Mouse (Mus musculus) CH12.LX (cell line): ENCODE results near the gene Taf5. TPM values are rescaled to one million over a fixed set of nuclear protein-coding genes. Genes with fewer than 3 reads are reported as not detected.

ENCODE experiments used
- DNase-seq: peaks from one replicate; pipeline ENCODE4 v3.0.0-alpha.2; 2013; ENCODE audit errors: extremely low read depth
- H3K27ac ChIP-seq: 2 replicates; pipeline ENCODE4 v1.5.1; 2012; ENCODE audit warnings: low read depth, mild to moderate bottlenecking, control low read depth, moderate library complexity; ENCODE audit not compliant: insufficient read depth
- H3K27me3 ChIP-seq: replicated peaks from 2 replicates; pipeline ENCODE3; 2012; ENCODE audit warnings: inconsistent platforms
- H3K36me3 ChIP-seq, 2 experiments: replicated peaks in 1 of 2; 2 replicates each; pipeline versions ENCODE3 to v1.6.1; 2012; ENCODE audit warnings: inconsistent platforms in 1 of 2, low read length in 1 of 2, mild to moderate bottlenecking in 1 of 2, mixed read lengths in 1 of 2, moderate library complexity in 1 of 2; ENCODE audit not compliant: control insufficient read depth in 1 of 2, insufficient read depth in 1 of 2
- H3K4me1 ChIP-seq, 2 experiments: 2 replicates each; pipeline ENCODE4 v1.6.1; 2012; ENCODE audit warnings: inconsistent platforms in 1 of 2, moderate library complexity in 1 of 2; ENCODE audit not compliant: insufficient read depth in 2 of 2, control insufficient read depth in 1 of 2
- H3K4me2 ChIP-seq: 2 replicates; pipeline ENCODE4 v1.6.1; 2012; ENCODE audit warnings: low read depth, mild to moderate bottlenecking, control low read depth; ENCODE audit not compliant: poor library complexity, insufficient read depth, severe bottlenecking
- H3K4me3 ChIP-seq, 3 experiments: fragments of 150-350 bp in 1 of 3; sonication (generic) in 1 of 3; replicated peaks in 1 of 3; 2 replicates each; pipeline versions ENCODE3 to v1.5.1; 2011 to 2012; ENCODE audit warnings: low read depth in 2 of 3, low read length in 2 of 3, mild to moderate bottlenecking in 2 of 3, moderate library complexity in 2 of 3, control low read depth in 1 of 3, improper control_type of control experiment in 1 of 3, inconsistent platforms in 1 of 3, mixed read lengths in 1 of 3; ENCODE audit not compliant: poor library complexity in 1 of 3
- H3K79me2 ChIP-seq: replicated peaks from 2 replicates; pipeline ENCODE4 v1.6.1; 2012; ENCODE audit warnings: mild to moderate bottlenecking, moderate library complexity; ENCODE audit not compliant: control insufficient read depth, poor library complexity, insufficient read depth, severe bottlenecking; ENCODE audit errors: extremely low read depth
- H3K9ac ChIP-seq: 2 replicates; pipeline ENCODE4 v1.6.1; 2012; ENCODE audit warnings: low read depth, mild to moderate bottlenecking, control low read depth, moderate library complexity; ENCODE audit not compliant: insufficient read depth
- H3K9me3 ChIP-seq: replicated peaks from 2 replicates; pipeline ENCODE3; 2012; ENCODE audit warnings: low read length, inconsistent platforms, mixed read lengths
- BHLHE40 ChIP-seq: IDR thresholded peaks from 2 replicates; pipeline ENCODE4 v1.6.1; 2011; ENCODE audit warnings: mild to moderate bottlenecking, low read depth, low read length, improper control_type of control experiment
- CHD1 ChIP-seq: IDR thresholded peaks from 2 replicates; pipeline ENCODE4 v1.6.1; 2012; ENCODE audit warnings: low read depth, low read length, improper control_type of control experiment, inconsistent platforms
- CTCF ChIP-seq, 2 experiments: IDR thresholded peaks in 1 of 2; conservative IDR thresholded peaks in 1 of 2; 2 replicates each; pipeline ENCODE4 v1.5.1; 2011 to 2012; ENCODE audit warnings: low read depth in 2 of 2, low read length in 2 of 2, improper control_type of control experiment in 1 of 2, inconsistent platforms in 1 of 2, mild to moderate bottlenecking in 1 of 2, moderate library complexity in 1 of 2
- EP300 ChIP-seq: IDR thresholded peaks from 2 replicates; pipeline ENCODE4 v1.6.1; 2011; ENCODE audit warnings: low read length, improper control_type of control experiment
- ETS1 ChIP-seq: conservative IDR thresholded peaks from 2 replicates; pipeline ENCODE4 v1.6.1; 2012; ENCODE audit warnings: low read depth, mild to moderate bottlenecking, inconsistent platforms, low read length, improper control_type of control experiment, moderate library complexity
- GABPA ChIP-seq: IDR thresholded peaks from 2 replicates; pipeline ENCODE4 v1.6.1; 2012; ENCODE audit warnings: low read depth, low read length, improper control_type of control experiment, inconsistent platforms; ENCODE audit not compliant: insufficient replicate concordance
- HCFC1 ChIP-seq: IDR thresholded peaks from 2 replicates; pipeline ENCODE4 v1.6.1; 2012; ENCODE audit warnings: low read depth, mild to moderate bottlenecking, inconsistent platforms, low read length, improper control_type of control experiment
- JUN ChIP-seq: IDR thresholded peaks from 2 replicates; pipeline ENCODE4 v1.6.1; 2011; ENCODE audit warnings: low read depth, mild to moderate bottlenecking, low read length, improper control_type of control experiment, moderate library complexity; ENCODE audit not compliant: insufficient read depth
- JUND ChIP-seq: conservative IDR thresholded peaks from 2 replicates; pipeline ENCODE4 v1.6.1; 2011; ENCODE audit warnings: low read depth, low read length, improper control_type of control experiment
- KAT2A ChIP-seq: IDR thresholded peaks from 2 replicates; pipeline ENCODE4 v1.6.1; 2012; ENCODE audit warnings: low read length, improper control_type of control experiment, inconsistent platforms; ENCODE audit not compliant: insufficient replicate concordance
- MAFK ChIP-seq: IDR thresholded peaks from 2 replicates; pipeline ENCODE4 v1.6.1; 2011; ENCODE audit warnings: low read length, improper control_type of control experiment; ENCODE audit not compliant: insufficient replicate concordance
- MAX ChIP-seq: IDR thresholded peaks from 2 replicates; pipeline ENCODE4 v1.6.1; 2011; ENCODE audit warnings: low read length, improper control_type of control experiment
- MAZ ChIP-seq: IDR thresholded peaks from 2 replicates; pipeline ENCODE4 v1.6.1; 2012; ENCODE audit warnings: low read depth, mild to moderate bottlenecking, inconsistent platforms, low read length, improper control_type of control experiment, moderate library complexity
- MYC ChIP-seq: IDR thresholded peaks from 2 replicates; pipeline ENCODE4 v1.6.1; 2011; ENCODE audit warnings: low read depth, mild to moderate bottlenecking, improper control_type of control experiment, low read length
- NRF1 ChIP-seq: IDR thresholded peaks from 2 replicates; pipeline ENCODE4 v1.6.1; 2014; ENCODE audit warnings: low read depth, mild to moderate bottlenecking, inconsistent platforms, low read length, improper control_type of control experiment, moderate library complexity
- PAX5 ChIP-seq: IDR thresholded peaks from 2 replicates; pipeline ENCODE4 v1.6.1; 2012; ENCODE audit warnings: low read length, inconsistent platforms, mixed read lengths
- POLR2AphosphoS2 ChIP-seq: IDR thresholded peaks from 2 replicates; pipeline ENCODE4 v1.6.1; 2011; ENCODE audit warnings: low read depth, low read length, improper control_type of control experiment
- RAD21 ChIP-seq: IDR thresholded peaks from 2 replicates; pipeline ENCODE4 v1.6.1; 2011; ENCODE audit warnings: low read depth, mild to moderate bottlenecking, low read length, improper control_type of control experiment, moderate library complexity
- RCOR1 ChIP-seq: conservative IDR thresholded peaks from 2 replicates; pipeline ENCODE4 v1.6.1; 2012; ENCODE audit warnings: low read depth, mild to moderate bottlenecking, inconsistent platforms, low read length, improper control_type of control experiment
- SMC3 ChIP-seq: IDR thresholded peaks from 2 replicates; pipeline ENCODE4 v1.6.1; 2011; ENCODE audit warnings: low read depth, low read length, improper control_type of control experiment
- TBP ChIP-seq: conservative IDR thresholded peaks from 2 replicates; pipeline ENCODE4 v1.6.1; 2011; ENCODE audit warnings: low read depth, low read length, improper control_type of control experiment
- UBTF ChIP-seq: IDR thresholded peaks from 2 replicates; pipeline ENCODE4 v1.6.1; 2012; ENCODE audit warnings: low read depth, mild to moderate bottlenecking, inconsistent platforms, low read length, improper control_type of control experiment, moderate library complexity
- dilution Hi-C: fragments of 300-500 bp; cut with MboI; formaldehyde crosslinking; loops from 2 replicates; pipeline ENCODE4 v1.14.3; 2020; ENCODE audit warnings: low sequenced_read_pairs; ENCODE audit not compliant: extremely low pct_unique_long_range_greater_than_20kb, extremely low pct_ligation_motif_present
- in situ Hi-C: fragments of 300-500 bp; cut with MboI; formaldehyde crosslinking; loops from 3 replicates; pipeline ENCODE4 v1.14.3; 2019; ENCODE audit warnings: low sequenced_read_pairs, low pct_ligation_motif_present, low pct_unique_long_range_greater_than_20kb, mixed read lengths
- polyA plus RNA-seq: library from polyadenylated mRNA; unstranded; fragments of >175 nt; gene quantifications from 2 replicates; pipeline ENCODE4 v1.2.1, GENCODE M21; 2012; ENCODE audit warnings: low read depth; ENCODE audit not compliant: insufficient read length
- total RNA-seq, 2 experiments: library from RNA; depleted of rRNA; stranded (reverse); fragments of 300-350 nt in 1 of 2; fragments of >200 nt in 1 of 2; gene quantifications; 2 replicates each; pipeline ENCODE4 v1.2.3; 2012 to 2014

The Taf5 gene
- total and polyA plus RNA-seq, 3 experiments: 10.0 to 13.7 (median 10.5) TPM

- no peak for TF ChIP-seq MAFK
- TF ChIP-seq UBTF: no peak
Measured at GRCm38 (mm10) chr19:47019326-47019725, 48.2 kb upstream of the Taf5 start (continued).

DNA sequence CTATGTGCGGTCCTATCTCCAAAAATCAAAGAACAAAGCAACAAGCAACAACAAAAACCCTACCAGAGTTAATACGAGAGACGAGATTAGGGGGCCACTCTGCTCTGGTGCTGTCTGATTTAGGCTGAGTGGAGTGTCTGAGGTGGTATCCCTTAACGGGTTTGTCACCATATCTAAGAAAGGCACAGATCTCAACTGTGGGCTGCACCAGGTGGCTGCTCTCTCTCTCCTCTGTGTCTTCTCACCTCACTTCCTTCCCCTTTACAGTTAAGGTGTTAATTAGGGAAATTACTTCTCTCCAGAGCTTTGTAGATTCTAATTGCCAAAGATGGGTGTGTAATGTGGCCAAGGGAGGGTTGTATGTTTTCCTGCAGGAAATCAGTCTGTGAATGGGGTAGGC lies 44.8 kb upstream of the Taf5 start:
- Histone ChIP-seq H3K4me3 (no peak overlapping the region), H3K27ac (no peak overlapping the region), H3K4me2 (no peak overlapping the region), H3K9ac (no peak overlapping the region), H3K9me3 (no peaks in the 10 kb centered on the region), H3K27me3 (no peaks in the 10 kb centered on the region), H3K36me3 (no peaks in the 10 kb centered on the region), H3K4me1 (peaks cover 7 to 16% of the 10 kb centered on the region in 2 experiments; a peak in 3 of 4 replicates), H3K79me2 (no peaks in the 10 kb centered on the region)
- no peak for DNase-seq
- in situ Hi-C loops (no loop called here), dilution Hi-C loops (no loop called here)
- no peak for TF ChIP-seq HCFC1
- no peak for TF ChIP-seq CHD1
- no peak for TF ChIP-seq MAZ
- no peak for TF ChIP-seq NRF1
- no peak for TF ChIP-seq RAD21
- TF ChIP-seq RCOR1: no peak
- TF ChIP-seq POLR2AphosphoS2: no peak
- no peak for TF ChIP-seq JUN
- no peak for TF ChIP-seq UBTF
- TF ChIP-seq BHLHE40: no peak
- TF ChIP-seq GABPA: no peak
- TF ChIP-seq SMC3: no peak
- TF ChIP-seq ETS1: no peak
- no peak for TF ChIP-seq MYC
- no peak for TF ChIP-seq TBP
- no peak for TF ChIP-seq KAT2A
- TF ChIP-seq CTCF (conservative IDR thresholded peaks at IDR 0.05 in 1 of 2, IDR thresholded peaks at IDR 0.05 in 1 of 2; ENCODE audit: low read depth in 2 of 2, low read length in 2 of 2): no peak
- no peak for TF ChIP-seq EP300

- TF ChIP-seq JUND (no peak), MAX (no peak), PAX5 (no peak)
- H3K9ac ChIP-seq: no peak overlapping the region
- H3K79me2 ChIP-seq: no peaks in the 10 kb centered on the region
- in situ Hi-C loops (no loop called here), dilution Hi-C loops (no loop called here)
- no peak for DNase-seq
- H3K9me3 ChIP-seq: no peaks in the 10 kb centered on the region
- H3K4me2 ChIP-seq: no peak overlapping the region
- peaks cover 7 to 16% of the 10 kb centered on the region in 2 experiments; a peak in 3 of 4 replicates for H3K4me1 ChIP-seq
- H3K27ac ChIP-seq: no peak overlapping the region
- no peaks in the 10 kb centered on the region for H3K36me3 ChIP-seq
- no peaks in the 10 kb centered on the region for H3K27me3 ChIP-seq
- H3K4me3 ChIP-seq: no peak overlapping the region
Measured at GRCm38 (mm10) chr19:47023546-47023945, 44.0 kb upstream of the Taf5 start.
